Mouse (Mus musculus) small intestine, adult 2 months (tissue): Measurements from ENCODE around the gene Gna11.

ENCODE experiments used
- CTCF ChIP-seq: fragments of 200-500 bp; IDR thresholded peaks from 2 replicates; pipeline ENCODE4 v1.5.1; 2012; ENCODE audit warnings: low read depth, mild to moderate bottlenecking, control low read depth, inconsistent platforms, low read length, moderate library complexity, mixed read lengths; ENCODE audit not compliant: insufficient replicate concordance, insufficient read length; ENCODE audit errors: extremely low read depth
- POLR2A ChIP-seq: fragments of 200-500 bp; IDR thresholded peaks from 2 replicates; pipeline ENCODE4 v1.6.1; 2012; ENCODE audit warnings: low read depth, mild to moderate bottlenecking, control low read depth, inconsistent platforms, low read length, moderate library complexity

DNA sequence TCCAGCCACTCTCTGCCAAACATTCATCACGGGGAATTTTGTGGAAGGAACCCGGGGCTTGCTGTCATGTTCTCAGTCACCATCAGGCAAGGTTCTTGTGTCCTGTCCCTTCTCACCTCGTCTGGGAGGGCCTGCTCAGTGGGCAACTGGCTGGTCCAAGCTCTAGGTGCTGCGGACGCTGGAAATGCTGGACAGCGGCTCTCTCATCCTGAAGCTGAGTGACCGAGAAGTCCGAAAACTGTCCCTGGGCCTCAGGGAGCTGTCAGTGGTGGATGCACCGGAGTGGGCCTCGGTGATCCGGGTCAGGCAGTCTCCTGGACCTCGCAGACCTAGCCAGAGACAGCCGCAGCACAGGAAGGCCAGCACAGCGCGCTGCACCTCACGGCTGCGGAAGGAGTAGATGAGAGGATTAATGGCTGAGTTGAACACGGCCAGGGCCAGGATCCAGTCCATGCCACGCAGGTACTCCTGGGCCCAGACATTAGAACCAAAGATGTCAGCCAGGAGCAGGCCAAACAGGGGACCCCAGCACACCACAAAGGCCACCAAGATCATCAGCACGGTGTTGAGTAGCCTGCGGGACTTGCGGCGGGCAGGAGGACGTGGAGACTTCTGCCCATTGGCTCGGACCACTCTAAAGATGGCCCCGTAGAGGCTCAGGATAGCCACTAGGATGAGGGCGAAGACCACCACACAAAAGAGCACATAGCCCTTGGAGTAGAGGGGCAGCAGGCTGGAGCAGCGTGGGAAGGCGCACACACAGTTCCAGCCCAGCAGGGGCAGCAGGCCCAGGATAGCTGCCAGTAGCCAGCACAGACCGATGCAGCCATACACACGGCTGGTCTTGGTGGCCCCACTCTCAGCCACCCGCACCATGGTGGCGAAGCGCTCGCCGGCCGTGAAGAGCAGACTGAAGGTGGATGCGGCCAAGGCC is 46.4 kb downstream of the Gna11 start:
- TF ChIP-seq POLR2A (no peak), CTCF (no peak)
